Mouse (Mus musculus) hindbrain, embryonic 13.5 days (tissue): Measurements from ENCODE around the gene Hspbap1. TPM values are rescaled to one million over a fixed set of nuclear protein-coding genes. Genes with fewer than 3 reads are reported as not detected.

ENCODE experiments used
- ATAC-seq: fragments of 200-750 bp; cut with Nextera tagmentation; 2 replicates; pipeline ENCODE4 v1.8.0; 2017; ENCODE audit warnings: moderate TSS enrichment; ENCODE audit not compliant: low FRiP score
- H3K27ac ChIP-seq: fragments of 300-500 bp; sonication (generic); 2 replicates; pipeline ENCODE4 v1.5.1; 2015; ENCODE audit warnings: inconsistent platforms, mild to moderate bottlenecking, moderate library complexity
- H3K27me3 ChIP-seq: fragments of 300-500 bp; sonication (generic); 2 replicates; pipeline ENCODE4 v1.6.1; 2015; ENCODE audit warnings: mild to moderate bottlenecking, inconsistent platforms
- H3K36me3 ChIP-seq: fragments of 300-500 bp; sonication (generic); 2 replicates; pipeline ENCODE4 v1.6.1; 2015; ENCODE audit warnings: mild to moderate bottlenecking, inconsistent platforms
- H3K4me1 ChIP-seq: fragments of 300-500 bp; sonication (generic); replicated peaks from 2 replicates; pipeline ENCODE4 v1.6.1; 2015; ENCODE audit warnings: inconsistent platforms
- H3K4me2 ChIP-seq: fragments of 300-500 bp; sonication (generic); 2 replicates; pipeline ENCODE4 v1.6.1; 2015; ENCODE audit warnings: inconsistent platforms, mild to moderate bottlenecking, moderate library complexity
- H3K4me3 ChIP-seq: fragments of 300-500 bp; sonication (generic); 2 replicates; pipeline ENCODE4 v1.5.1; 2015; ENCODE audit warnings: mild to moderate bottlenecking, inconsistent platforms
- H3K9ac ChIP-seq: fragments of 300-500 bp; sonication (generic); 2 replicates; pipeline ENCODE4 v1.6.1; 2015; ENCODE audit warnings: mild to moderate bottlenecking, inconsistent platforms
- H3K9me3 ChIP-seq: fragments of 300-500 bp; sonication (generic); 2 replicates; pipeline ENCODE4 v1.6.1; 2016; ENCODE audit warnings: inconsistent platforms
- WGBS: fragments of 180-500 bp; shearing (Covaris S2); methylation state at CpG from one replicate; pipeline ENCODE4 v1.1.7; 2015; 5-methylcytosine and 5-hydroxymethylcytosine counted together
- polyA plus RNA-seq: library from polyadenylated mRNA; unstranded; fragments of >200 nt; fragmentation: Nextera tagmentation; extraction: Ambion mirVana; gene quantifications from 2 replicates; pipeline ENCODE4 v1.2.1, GENCODE M21; 2015

Hspbap1 gene
- polyA plus RNA-seq, 1 experiment from 2014 or later = 18.8 TPM

- Histone ChIP-seq H3K27me3 (peaks cover 40% of the 10 kb centered on the region), H3K9ac (no peak overlapping the region), H3K4me3 (no peak overlapping the region), H3K4me1 (peaks cover 13% of the 10 kb centered on the region), H3K36me3 (no peaks in the 10 kb centered on the region), H3K27ac (no peak overlapping the region), H3K4me2 (no peak overlapping the region), H3K9me3 (no peaks in the 10 kb centered on the region)
- ATAC-seq = no peak
- WGBS = 27% methylated on average over 3 of the region's 3 CpGs
Measured at GRCm38 (mm10) chr16:35869126-35869525, 99.0 kb downstream of the Hspbap1 start.

GRCm38 (mm10) chr16:35869656-35870055 lies 99.5 kb downstream of the Hspbap1 start:
- ATAC-seq = no peak
- Histone ChIP-seq H3K36me3 (no peaks in the 10 kb centered on the region), H3K9me3 (0 out of 2 replicates have a peak, but pooled peaks cover 3% of the 10 kb centered on the region), H3K4me1 (peaks cover 13% of the 10 kb centered on the region), H3K27me3 (peaks cover 40% of the 10 kb centered on the region), H3K4me2 (no peak overlapping the region), H3K27ac (no peak overlapping the region), H3K4me3 (no peak overlapping the region), H3K9ac (no peak overlapping the region)
- WGBS = 67% methylated on average over 6 of the region's 6 CpGs

- H3K36me3 ChIP-seq = no peaks in the 10 kb centered on the region
- H3K4me2 ChIP-seq = peak overlapping the region; percentile 92
- H3K27me3 ChIP-seq = peaks cover 40% of the 10 kb centered on the region
- ATAC-seq = no peak
- 0 out of 2 replicates have a peak, but pooled peaks cover 6% of the 10 kb centered on the region for H3K9me3 ChIP-seq
- peak overlapping the region; percentile 71 for H3K9ac ChIP-seq
- H3K27ac ChIP-seq = no peak overlapping the region
- H3K4me3 ChIP-seq = peak overlapping the region; percentile 48
- H3K4me1 ChIP-seq = peaks cover 13% of the 10 kb centered on the region
- 2% methylated on average over 12 of the region's 12 CpGs for WGBS
Measured at GRCm38 (mm10) chr16:35870581-35871047, 100.4 kb downstream of the Hspbap1 start.

GRCm38 (mm10) chr16:35871048-35871851 lies 101.1 kb downstream of the Hspbap1 start, which contains the start of gene Parp14:
TSS of gene Parp14 (minus strand) at chr16:35871544.
- Histone ChIP-seq H3K4me3 (peak within 1 kb of the TSS; percentile 48), H3K9ac (peak within 1 kb of the TSS; percentile 71), H3K4me1 (peaks cover 13% of the 10 kb centered on the region), H3K36me3 (no peaks in the 10 kb centered on the region), H3K4me2 (peak within 1 kb of the TSS; percentile 92), H3K9me3 (0 out of 2 replicates have a peak, but pooled peaks cover 6% of the 10 kb centered on the region), H3K27ac (no peak within 1 kb of the TSS), H3K27me3 (peaks cover 40% of the 10 kb centered on the region)
- WGBS = 1% methylated on average over 38 of the region's 38 CpGs
- 0 out of 2 replicates have a peak, but pooled peaks have one; percentile 46 for ATAC-seq

GRCm38 (mm10) chr16:35871898-35872297 lies 101.7 kb downstream of the Hspbap1 start:
- no peak overlapping the region for H3K9ac ChIP-seq
- WGBS = 26% methylated on average over 12 of the region's 12 CpGs
- peak overlapping the region; percentile 92 for H3K4me2 ChIP-seq
- no peaks in the 10 kb centered on the region for H3K36me3 ChIP-seq
- H3K4me1 ChIP-seq = peaks cover 13% of the 10 kb centered on the region
- no peak overlapping the region for H3K27ac ChIP-seq
- ATAC-seq = no peak
- peak overlapping the region; percentile 48 for H3K4me3 ChIP-seq
- peaks cover 40% of the 10 kb centered on the region for H3K27me3 ChIP-seq
- 0 out of 2 replicates have a peak, but pooled peaks cover 6% of the 10 kb centered on the region for H3K9me3 ChIP-seq

GRCm38 (mm10) chr16:35872410-35873006 lies 102.3 kb downstream of the Hspbap1 start:
- Histone ChIP-seq H3K4me2 (no peak overlapping the region), H3K4me1 (peaks cover 13% of the 10 kb centered on the region), H3K9me3 (0 out of 2 replicates have a peak, but pooled peaks cover 6% of the 10 kb centered on the region), H3K4me3 (no peak overlapping the region), H3K27me3 (peaks cover 40% of the 10 kb centered on the region), H3K9ac (no peak overlapping the region), H3K36me3 (no peaks in the 10 kb centered on the region), H3K27ac (no peak overlapping the region)
- no peak for ATAC-seq
- WGBS = 38% methylated on average over 14 of the region's 14 CpGs

- no peak overlapping the region for H3K27ac ChIP-seq
- peaks cover 38% of the 10 kb centered on the region for H3K27me3 ChIP-seq
- 0 out of 2 replicates have a peak, but pooled peaks cover 6% of the 10 kb centered on the region for H3K9me3 ChIP-seq
- H3K9ac ChIP-seq = no peak overlapping the region
- H3K36me3 ChIP-seq = no peaks in the 10 kb centered on the region
- WGBS = 35% methylated on average over 3 of the region's 3 CpGs
- no peak overlapping the region for H3K4me3 ChIP-seq
- H3K4me2 ChIP-seq = no peak overlapping the region
- peaks cover 13% of the 10 kb centered on the region for H3K4me1 ChIP-seq
- ATAC-seq = no peak
Measured at GRCm38 (mm10) chr16:35874416-35874815, 104.2 kb downstream of the Hspbap1 start.

Other genes with a start within 250 kb of the Hspbap1 start
- 26.2 and 29.3 TPM in 2 replicates for gene Sema5b, start 229.2 kb upstream of the Hspbap1 start, polyA plus RNA-seq
- 27.1 and 30.8 TPM in 2 replicates for gene Dirc2, start 1.0 kb upstream of the Hspbap1 start, polyA plus RNA-seq
- 0.17 and 0.48 TPM in 2 replicates for gene Parp14, start 101.2 kb downstream of the Hspbap1 start, polyA plus RNA-seq
- gene Parp9, start 168.1 kb downstream of the Hspbap1 start, polyA plus RNA-seq = 1.8 and 1.9 TPM in 2 replicates
- gene Dtx3l, start 168.8 kb downstream of the Hspbap1 start, polyA plus RNA-seq = 1.3 and 1.5 TPM in 2 replicates
- gene Kpna1, start 208.4 kb downstream of the Hspbap1 start, polyA plus RNA-seq = 79.2 and 82.8 TPM in 2 replicates